22 mouse cellular contexts compared by ENCODE assay signal in genomic region chr4:58328231-58328630, GRCm38 (mm10). TPM values are rescaled to one million over a fixed set of nuclear protein-coding genes. Genes with fewer than 3 reads are reported as not detected.
"Had no signal": no experiment of that assay in that cellular context is flagged by ENCODE, and none has a peak within 500 bp of the region (broad histone marks: within the 10 kb centered on the region; RNA-seq: fewer than 3 reads in every experiment).

No protein-coding gene starts in this region.

- H3K27ac ChIP-seq: heart, adult 2 months; heart, embryonic 10.5 days; hindbrain, embryonic 10.5 days; hindbrain, embryonic 12.5 days; hindbrain, embryonic 14.5 days; intestine, embryonic 15.5 days; layer of hippocampus, adult 2 months; left cerebral cortex, adult 2 months; limb, embryonic 10.5 days; limb, embryonic 12.5 days; liver, embryonic 13.5 days had no signal

- DNase-seq: gastrocnemius, postnatal 10 days; heart, adult 2 months; heart, postnatal 10 days; heart, postnatal 4 days; kidney, adult 18-20 months; kidney, adult 8-10 months; kidney, postnatal 10 days; kidney, postnatal 25 days; kidney, postnatal 4 days; liver; liver, embryonic 13.5 days had no signal

- H3K4me3 ChIP-seq: heart, adult 2 months; heart, embryonic 10.5 days; heart, embryonic 12.5 days; hindbrain, embryonic 10.5 days; hindbrain, embryonic 12.5 days; intestine, embryonic 15.5 days; layer of hippocampus, adult 2 months; left cerebral cortex, adult 2 months; limb, embryonic 10.5 days; limb, embryonic 12.5 days; liver, embryonic 13.5 days had no signal

RNA-seq across cellular contexts. Expression of gene Musk, which starts 42.5 kb away (rescaled TPM):
- total RNA-seq: granulocyte monocyte progenitor cell, adult 5-6 weeks had no signal
